Mouse (Mus musculus): ENCODE data around the gene Olfr847. TPM values are rescaled to one million over a fixed set of nuclear protein-coding genes. Genes with fewer than 3 reads are reported as not detected.

Olfr847 gene
- not detected in 2 replicates for polyA plus RNA-seq (2012; ENCODE audit: insufficient read depth, insufficient read length, low replicate concordance, missing spikeins)

DNA sequence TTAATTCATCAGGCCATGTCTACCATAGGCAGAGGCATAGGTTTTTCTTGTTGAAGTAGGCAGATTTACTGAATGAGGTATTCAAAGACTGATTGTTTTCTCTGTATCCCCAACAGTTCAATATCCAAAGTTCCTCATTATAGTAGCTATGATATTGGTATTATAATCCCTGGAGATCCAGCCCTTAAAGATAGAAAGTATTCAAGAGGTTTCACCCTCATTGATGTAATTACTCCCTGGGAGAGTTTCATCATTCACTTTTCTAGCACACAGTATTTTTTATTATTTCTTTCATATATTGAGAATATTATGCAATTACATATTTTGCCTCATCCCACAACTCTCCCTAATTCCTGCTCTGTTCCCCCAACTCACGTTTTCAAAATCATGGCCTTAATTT, at the start of gene Olfr847:
TSS of gene Olfr847 (minus strand) at position 101 of the 400 bp plus-strand sequence.
- 67% methylated on average over 1 of the region's 1 CpGs for WGBS
- no peaks in the 10 kb centered on the region for H3K4me1 ChIP-seq (ENCODE audit: control insufficient read depth, insufficient read depth, low read length)
- TF ChIP-seq POLR2A (IDR thresholded peaks at IDR 0.05; ENCODE audit: insufficient read depth, low read depth, low read length) (no peak), CTCF (IDR thresholded peaks at IDR 0.05; ENCODE audit: insufficient read depth, low read depth, low read length) (no peak)
- H3K4me3 ChIP-seq (ENCODE audit: insufficient read depth, low read depth, low read length): no peak within 1 kb of the TSS
- no peak within 1 kb of the TSS for H3K27ac ChIP-seq (ENCODE audit: insufficient read depth, low read depth, low read length)

DNA sequence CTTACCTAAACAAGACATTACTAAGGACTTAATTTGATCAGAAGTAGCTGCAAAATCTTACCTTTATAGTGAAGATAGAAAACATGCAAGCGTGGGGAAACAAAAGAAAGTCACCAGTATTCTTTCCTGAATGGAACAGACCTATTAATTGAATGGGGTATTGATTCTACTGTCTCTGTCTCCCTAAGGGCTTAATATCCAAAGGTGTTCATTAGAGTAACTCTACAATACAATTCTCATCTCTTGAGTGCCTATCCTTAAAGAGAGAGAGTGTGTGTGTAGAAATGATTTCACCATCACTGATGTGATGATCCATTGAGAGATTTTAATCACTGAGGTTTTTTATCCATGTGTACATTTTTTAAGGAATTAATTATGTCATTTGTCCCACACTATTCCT, 14.6 kb downstream of the Olfr847 start, which contains the start of gene Olfr846:
TSS of gene Olfr846 (minus strand) at position 101 of the 400 bp plus-strand sequence.
- TF ChIP-seq POLR2A (IDR thresholded peaks at IDR 0.05; ENCODE audit: insufficient read depth, low read depth, low read length): no peak
- WGBS: 40% methylated on average over 1 of the region's 1 CpGs
- Histone ChIP-seq H3K27ac (ENCODE audit: insufficient read depth, low read depth, low read length) (no peak within 1 kb of the TSS), H3K4me1 (ENCODE audit: control insufficient read depth, insufficient read depth, low read length) (no peaks in the 10 kb centered on the region), H3K4me3 (ENCODE audit: insufficient read depth, low read depth, low read length) (no peak within 1 kb of the TSS)

DNA sequence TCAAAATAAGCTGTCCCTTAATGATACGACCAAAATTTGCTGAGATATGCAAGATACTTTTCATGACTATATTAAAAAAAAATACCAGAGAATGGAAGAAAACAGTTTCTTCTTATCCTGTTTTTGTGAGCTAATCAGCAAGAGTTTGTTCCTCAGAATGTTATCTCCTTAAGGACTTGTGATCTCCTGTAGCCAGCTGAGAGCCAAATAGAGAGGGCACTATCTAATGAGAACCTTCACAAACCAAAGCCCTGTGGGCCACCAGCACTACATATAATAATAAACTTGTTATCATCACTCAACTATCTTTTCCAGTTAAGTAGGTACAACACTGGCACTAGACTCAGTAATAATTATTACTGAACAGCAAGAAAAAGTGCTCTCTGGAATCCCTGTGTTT, 42.3 kb downstream of the Olfr847 start, which contains the start of gene Olfr845:
TSS of gene Olfr845 (plus strand) at position 301 of the 400 bp plus-strand sequence.
- no peak for TF ChIP-seq POLR2A (IDR thresholded peaks at IDR 0.05; ENCODE audit: insufficient read depth, low read depth, low read length)
- TF ChIP-seq CTCF (IDR thresholded peaks at IDR 0.05; ENCODE audit: insufficient read depth, low read depth, low read length): no peak
- 77% methylated on average over 1 of the region's 1 CpGs for WGBS
- no peaks in the 10 kb centered on the region for H3K4me1 ChIP-seq (ENCODE audit: control insufficient read depth, insufficient read depth, low read length)
- H3K4me3 ChIP-seq (ENCODE audit: insufficient read depth, low read depth, low read length): no peak within 1 kb of the TSS
- no peak within 1 kb of the TSS for H3K27ac ChIP-seq (ENCODE audit: insufficient read depth, low read depth, low read length)

Other genes with a start within 250 kb of the Olfr847 start
- not detected in 2 replicates for gene Olfr837, start 242.4 kb downstream of the Olfr847 start, polyA plus RNA-seq (2012; ENCODE audit: insufficient read depth, insufficient read length, low replicate concordance, missing spikeins)
- gene Olfr839-ps1, start 201.4 kb downstream of the Olfr847 start, polyA plus RNA-seq (2012; ENCODE audit: insufficient read depth, insufficient read length, low replicate concordance, missing spikeins): not detected in 2 replicates
- not detected in 2 replicates for gene Olfr843, start 126.7 kb downstream of the Olfr847 start, polyA plus RNA-seq (2012; ENCODE audit: insufficient read depth, insufficient read length, low replicate concordance, missing spikeins)
- gene Olfr844, start 62.3 kb downstream of the Olfr847 start, polyA plus RNA-seq (2012; ENCODE audit: insufficient read depth, insufficient read length, low replicate concordance, missing spikeins): not detected in 2 replicates
- not detected in 2 replicates for gene Olfr845, start 42.2 kb downstream of the Olfr847 start, polyA plus RNA-seq (2012; ENCODE audit: insufficient read depth, insufficient read length, low replicate concordance, missing spikeins)
- gene Olfr846, start 14.7 kb downstream of the Olfr847 start, polyA plus RNA-seq (2012; ENCODE audit: insufficient read depth, insufficient read length, low replicate concordance, missing spikeins): not detected in 2 replicates
- not detected in 2 replicates for gene Olfr849, start 61.6 kb upstream of the Olfr847 start, polyA plus RNA-seq (2012; ENCODE audit: insufficient read depth, insufficient read length, low replicate concordance, missing spikeins)
- not detected in 2 replicates for gene Olfr850, start 99.6 kb upstream of the Olfr847 start, polyA plus RNA-seq (2012; ENCODE audit: insufficient read depth, insufficient read length, low replicate concordance, missing spikeins)
- gene Olfr851, start 114.6 kb upstream of the Olfr847 start, polyA plus RNA-seq (2012; ENCODE audit: insufficient read depth, insufficient read length, low replicate concordance, missing spikeins): not detected in 2 replicates
- not detected in 2 replicates for gene Olfr853, start 162.4 kb upstream of the Olfr847 start, polyA plus RNA-seq (2012; ENCODE audit: insufficient read depth, insufficient read length, low replicate concordance, missing spikeins)
- gene Olfr854, start 188.7 kb upstream of the Olfr847 start, polyA plus RNA-seq (2012; ENCODE audit: insufficient read depth, insufficient read length, low replicate concordance, missing spikeins): not detected in 2 replicates
- gene Olfr855, start 203.9 kb upstream of the Olfr847 start, polyA plus RNA-seq (2012; ENCODE audit: insufficient read depth, insufficient read length, low replicate concordance, missing spikeins): not detected in 2 replicates
- not detected in 2 replicates for gene Zfp317, start 243.4 kb upstream of the Olfr847 start, polyA plus RNA-seq (2012; ENCODE audit: insufficient read depth, insufficient read length, low replicate concordance, missing spikeins)

Data from olfactory bulb, adult 2 months (tissue).